Mouse (Mus musculus) kidney, postnatal 0 days (tissue): ENCODE data around the gene Arhgef10l. TPM values are rescaled to one million over a fixed set of nuclear protein-coding genes. Genes with fewer than 3 reads are reported as not detected.

ENCODE experiments used
- ATAC-seq: fragments of 200-750 bp; cut with Nextera tagmentation; replicated peaks from 2 replicates; pipeline ENCODE4 v1.8.0; 2017; ENCODE audit warnings: low read depth, moderate number of reproducible peaks, moderate TSS enrichment, moderate library complexity; ENCODE audit not compliant: low FRiP score
- DNase-seq: peaks from one replicate; pipeline ENCODE4 v3.0.0-alpha.2; 2016; ENCODE audit warnings: low spot score
- H3K27ac ChIP-seq: fragments of 300-500 bp; sonication (generic); 2 replicates; pipeline ENCODE4 v1.5.1; 2014; ENCODE audit warnings: mild to moderate bottlenecking
- H3K27me3 ChIP-seq: fragments of 300-500 bp; sonication (generic); 2 replicates; pipeline ENCODE4 v1.6.1; 2014; ENCODE audit warnings: low read length, mixed read lengths; ENCODE audit not compliant: insufficient read depth
- H3K36me3 ChIP-seq: fragments of 300-500 bp; sonication (generic); 2 replicates; pipeline ENCODE4 v1.6.1; 2014; ENCODE audit warnings: low read length, mixed read lengths; ENCODE audit not compliant: insufficient read depth
- H3K4me1 ChIP-seq: fragments of 300-500 bp; sonication (generic); replicated peaks from 2 replicates; pipeline ENCODE4 v1.6.1; 2014; ENCODE audit warnings: antibody characterized with exemption, low read length, mixed read lengths; ENCODE audit not compliant: insufficient read depth
- H3K4me2 ChIP-seq: fragments of 300-500 bp; sonication (generic); 2 replicates; pipeline ENCODE4 v1.6.1; 2014; ENCODE audit warnings: mild to moderate bottlenecking, low read length, moderate library complexity, mixed read lengths
- H3K4me3 ChIP-seq: fragments of 300-500 bp; sonication (generic); replicated peaks from 2 replicates; pipeline ENCODE4 v1.5.1; 2014; ENCODE audit warnings: low read depth, low read length
- H3K9ac ChIP-seq: fragments of 300-500 bp; sonication (generic); 2 replicates; pipeline ENCODE4 v1.6.1; 2014; ENCODE audit warnings: low read depth, low read length
- H3K9me3 ChIP-seq: fragments of 300-500 bp; sonication (generic); replicated peaks from 2 replicates; pipeline ENCODE4 v1.6.1; 2016; ENCODE audit warnings: low read length, inconsistent platforms, mixed read lengths
- CTCF ChIP-seq: IDR thresholded peaks from 2 replicates; pipeline ENCODE4 v1.5.1; 2016; ENCODE audit warnings: antibody characterized with exemption, low read depth, mild to moderate bottlenecking, moderate library complexity
- WGBS: fragments of 180-500 bp; shearing (Covaris S2); extraction: QIAGEN DNeasy Blood & Tissue Kit; methylation state at CpG from one replicate; pipeline ENCODE4 v1.1.7; 2014; 5-methylcytosine and 5-hydroxymethylcytosine counted together
- microRNA-seq: library from miRNA; unstranded; fragments of <30 nt; microRNA quantifications from one replicate; pipeline ENCODE4, GENCODE M21; 2016
- polyA plus RNA-seq: library from polyadenylated mRNA; unstranded; fragments of >200 nt; fragmentation: Nextera tagmentation; extraction: Ambion mirVana; gene quantifications from 2 replicates; pipeline ENCODE4 v1.2.1, GENCODE M21; 2015

The Arhgef10l gene
- polyA plus RNA-seq, 1 experiment from 2014 or later: 21.2 TPM

GRCm38 (mm10) chr4:140485442-140485841 is 180.4 kb downstream of the Arhgef10l start:
- H3K9me3 ChIP-seq: no peaks in the 10 kb centered on the region
- no peaks in the 10 kb centered on the region for H3K36me3 ChIP-seq
- H3K4me1 ChIP-seq: no peaks in the 10 kb centered on the region
- H3K27ac ChIP-seq: no peak overlapping the region
- no peak overlapping the region for H3K9ac ChIP-seq
- H3K4me3 ChIP-seq: no peak overlapping the region
- WGBS: 40% methylated on average over 12 of the region's 12 CpGs
- no peak overlapping the region for H3K4me2 ChIP-seq
- DNase-seq: no peak
- no peak for ATAC-seq
- 0 out of 2 replicates have a peak, but pooled peaks cover 3% of the 10 kb centered on the region for H3K27me3 ChIP-seq
- TF ChIP-seq CTCF: no peak

- Histone ChIP-seq H3K4me1 (no peaks in the 10 kb centered on the region), H3K9me3 (no peaks in the 10 kb centered on the region), H3K9ac (no peak overlapping the region), H3K4me2 (no peak overlapping the region), H3K27me3 (no peaks in the 10 kb centered on the region), H3K27ac (no peak overlapping the region), H3K4me3 (no peak overlapping the region), H3K36me3 (no peaks in the 10 kb centered on the region)
- ATAC-seq: no peak
- no peak for TF ChIP-seq CTCF
- no peak for DNase-seq
- 68% methylated on average over 11 of the region's 11 CpGs for WGBS
Observed at GRCm38 (mm10) chr4:140483134-140483533, 182.7 kb downstream of the Arhgef10l start.

- no peaks in the 10 kb centered on the region for H3K4me1 ChIP-seq
- H3K9ac ChIP-seq: no peak overlapping the region
- H3K36me3 ChIP-seq: no peaks in the 10 kb centered on the region
- H3K4me3 ChIP-seq: no peak overlapping the region
- no peak overlapping the region for H3K4me2 ChIP-seq
- ATAC-seq (no peak), DNase-seq (no peak)
- no peak for TF ChIP-seq CTCF
- H3K9me3 ChIP-seq: no peaks in the 10 kb centered on the region
- 25% methylated on average over 15 of the region's 15 CpGs for WGBS
- H3K27me3 ChIP-seq: no peaks in the 10 kb centered on the region
- no peak overlapping the region for H3K27ac ChIP-seq
Observed at GRCm38 (mm10) chr4:140480369-140481067, 185.3 kb downstream of the Arhgef10l start.

- 33% methylated on average over 8 of the region's 8 CpGs for WGBS
- Histone ChIP-seq H3K4me3 (no peak overlapping the region), H3K36me3 (no peaks in the 10 kb centered on the region), H3K27me3 (no peaks in the 10 kb centered on the region), H3K4me1 (no peaks in the 10 kb centered on the region), H3K4me2 (no peak overlapping the region), H3K9ac (no peak overlapping the region), H3K27ac (no peak overlapping the region), H3K9me3 (no peaks in the 10 kb centered on the region)
- TF ChIP-seq CTCF: no peak
- DNase-seq: no peak
- no peak for ATAC-seq
Observed at GRCm38 (mm10) chr4:140475194-140475593, 190.6 kb downstream of the Arhgef10l start.

GRCm38 (mm10) chr4:140469760-140470452 is 195.9 kb downstream of the Arhgef10l start:
- H3K9ac ChIP-seq: no peak overlapping the region
- H3K27ac ChIP-seq: no peak overlapping the region
- 64% methylated on average over 13 of the region's 13 CpGs for WGBS
- no peaks in the 10 kb centered on the region for H3K4me1 ChIP-seq
- H3K4me3 ChIP-seq: no peak overlapping the region
- no peak overlapping the region for H3K4me2 ChIP-seq
- ATAC-seq: no peak
- no peaks in the 10 kb centered on the region for H3K9me3 ChIP-seq
- DNase-seq: no peak
- TF ChIP-seq CTCF: no peak
- H3K27me3 ChIP-seq: no peaks in the 10 kb centered on the region
- no peaks in the 10 kb centered on the region for H3K36me3 ChIP-seq

- ATAC-seq (no peak), DNase-seq (no peak)
- H3K4me1 ChIP-seq: no peaks in the 10 kb centered on the region
- no peak overlapping the region for H3K9ac ChIP-seq
- no peak for TF ChIP-seq CTCF
- H3K27me3 ChIP-seq: no peaks in the 10 kb centered on the region
- no peaks in the 10 kb centered on the region for H3K9me3 ChIP-seq
- 59% methylated on average over 17 of the region's 17 CpGs for WGBS
- no peak overlapping the region for H3K4me2 ChIP-seq
- no peaks in the 10 kb centered on the region for H3K36me3 ChIP-seq
- H3K27ac ChIP-seq: no peak overlapping the region
- no peak overlapping the region for H3K4me3 ChIP-seq
Observed at GRCm38 (mm10) chr4:140467254-140467791, 198.5 kb downstream of the Arhgef10l start.

Small RNAs within 50 kb of the gene (microRNA-seq; reads per million reads assigned to microRNA genes)
- gene Gm23045: not detected

Other genes starting within 250 kb of the Arhgef10l start
- gene Rcc2, start 34.5 kb upstream of the Arhgef10l start, polyA plus RNA-seq: 25.6 and 35.6 TPM in 2 replicates
- 0.07 TPM in 1 of 2 replicates, not detected in the other for gene Padi6, start 76.6 kb upstream of the Arhgef10l start, polyA plus RNA-seq
- gene Padi4, start 108.2 kb upstream of the Arhgef10l start, polyA plus RNA-seq: 0.74 and 1.1 TPM in 2 replicates
- gene Padi3, start 144.6 kb upstream of the Arhgef10l start, polyA plus RNA-seq: 0.08 and 0.10 TPM in 2 replicates
- 0.23 and 0.28 TPM in 2 replicates for gene Padi1, start 179.8 kb upstream of the Arhgef10l start, polyA plus RNA-seq
- 21.1 and 21.8 TPM in 2 replicates for gene Padi2, start 240.3 kb upstream of the Arhgef10l start, polyA plus RNA-seq